Mouse (Mus musculus) lung, postnatal 4 days (tissue): ENCODE results near the gene Tbc1d2b.

Source experiments
- DNase-seq, 2 experiments: peaks; one replicate each; pipeline ENCODE4 v3.0.0; 2021

Tbc1d2b gene

DNA sequence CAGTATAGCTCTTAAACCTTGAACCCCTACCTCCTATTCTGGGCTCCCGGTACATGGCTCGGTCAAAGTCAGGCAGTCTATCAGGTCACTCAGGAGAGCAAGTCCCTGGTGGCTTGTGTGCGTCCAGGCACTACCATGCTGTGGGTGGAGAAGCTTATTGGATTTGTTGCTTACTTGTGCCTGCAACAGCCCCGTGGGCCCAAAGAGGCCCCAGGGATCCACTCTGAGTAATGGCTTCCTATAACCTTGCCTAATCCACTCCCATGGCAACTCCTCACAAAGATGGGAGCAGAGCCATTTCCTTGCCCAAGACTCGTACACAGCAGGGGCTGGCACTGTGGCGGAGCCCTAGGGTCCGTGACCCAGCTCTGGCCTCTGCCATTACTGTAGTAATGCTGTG lies 69.5 kb downstream of the Tbc1d2b start:
- DNase-seq = no peak

DNA sequence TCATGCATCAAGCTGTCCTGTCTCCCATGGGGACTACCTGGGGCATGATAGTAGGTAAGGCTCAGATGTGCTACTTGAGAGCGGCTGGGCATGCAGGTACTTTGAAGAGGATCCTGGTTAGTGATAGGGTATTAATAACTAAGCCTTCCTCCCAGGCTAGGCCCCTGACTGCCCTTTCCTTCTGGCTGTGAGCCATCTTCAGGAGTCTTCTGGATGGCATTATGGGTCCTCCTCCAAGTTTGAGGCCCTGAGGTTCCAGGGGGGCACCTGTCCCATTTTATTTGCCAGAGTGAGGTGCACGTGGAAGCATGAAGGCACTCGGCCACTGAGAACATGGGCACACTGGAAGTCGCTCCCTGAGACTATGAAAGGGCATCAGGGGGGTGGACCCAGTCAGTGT lies 70.1 kb downstream of the Tbc1d2b start:
- DNase-seq = no peak

DNA sequence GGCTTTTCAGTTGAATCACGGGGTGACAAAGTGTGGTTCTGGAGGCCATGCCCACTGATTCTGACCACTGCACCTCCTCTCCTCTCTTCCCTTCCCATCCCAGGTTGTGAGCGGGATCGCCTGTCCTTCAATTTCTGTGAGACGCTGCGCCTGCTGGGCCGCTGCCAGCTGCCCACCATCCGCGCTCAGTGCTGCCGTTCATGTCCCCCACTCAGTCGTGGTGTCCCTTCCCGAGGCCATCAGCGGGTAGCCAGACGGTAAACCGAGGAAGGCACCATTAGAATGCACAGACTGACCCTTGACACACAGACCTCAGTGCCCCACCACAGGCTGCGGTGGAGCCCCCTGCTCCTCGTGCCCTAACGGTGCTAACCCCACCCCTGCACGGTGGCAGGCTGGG lies 71.0 kb downstream of the Tbc1d2b start:
- no peak for DNase-seq

DNA sequence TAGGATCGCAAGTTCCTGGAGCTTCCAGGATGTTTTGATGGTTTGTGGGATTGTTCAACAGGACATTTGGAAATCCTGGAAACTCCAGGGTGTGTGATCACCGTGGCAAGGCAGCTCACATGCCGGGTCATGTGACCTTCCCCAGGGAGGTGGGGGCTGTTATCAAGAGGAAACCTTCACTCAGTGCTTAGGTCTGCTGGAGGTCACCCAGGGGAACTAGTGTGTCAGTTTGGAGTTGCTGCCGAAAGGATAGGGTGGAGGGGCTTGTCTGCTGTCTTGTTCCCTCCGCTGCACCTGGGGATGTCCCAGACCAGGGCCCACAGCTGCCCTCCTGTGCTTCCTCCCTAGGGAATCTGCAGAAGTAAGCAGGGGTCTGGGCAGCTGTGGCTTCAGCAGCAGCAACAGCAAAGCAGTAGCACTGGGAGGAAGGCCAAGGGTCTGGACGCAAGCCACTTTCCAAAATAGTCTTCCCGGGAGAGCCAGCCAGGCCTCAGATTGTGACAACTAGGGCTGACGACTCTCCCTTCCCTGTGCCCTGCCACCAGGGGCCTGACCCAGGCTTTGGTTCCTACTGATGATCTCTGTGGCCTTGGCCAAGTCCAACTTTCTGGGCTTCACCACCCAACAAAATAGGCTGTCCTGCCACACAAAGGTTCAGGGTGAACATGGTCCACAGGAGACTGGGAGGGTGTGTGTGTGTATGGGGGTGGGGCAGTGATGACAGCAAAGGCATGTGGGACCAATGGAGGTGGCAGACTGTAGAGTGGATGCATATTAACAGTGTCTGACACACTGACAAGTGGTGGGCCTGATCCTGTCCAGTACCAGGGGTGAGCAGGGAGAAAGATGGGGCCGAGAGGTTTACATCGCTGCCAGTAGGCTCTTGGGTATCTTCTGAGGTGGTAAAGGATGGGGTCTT lies 71.8 kb downstream of the Tbc1d2b start:
- peak; percentile 70 to 84 for DNase-seq

DNA sequence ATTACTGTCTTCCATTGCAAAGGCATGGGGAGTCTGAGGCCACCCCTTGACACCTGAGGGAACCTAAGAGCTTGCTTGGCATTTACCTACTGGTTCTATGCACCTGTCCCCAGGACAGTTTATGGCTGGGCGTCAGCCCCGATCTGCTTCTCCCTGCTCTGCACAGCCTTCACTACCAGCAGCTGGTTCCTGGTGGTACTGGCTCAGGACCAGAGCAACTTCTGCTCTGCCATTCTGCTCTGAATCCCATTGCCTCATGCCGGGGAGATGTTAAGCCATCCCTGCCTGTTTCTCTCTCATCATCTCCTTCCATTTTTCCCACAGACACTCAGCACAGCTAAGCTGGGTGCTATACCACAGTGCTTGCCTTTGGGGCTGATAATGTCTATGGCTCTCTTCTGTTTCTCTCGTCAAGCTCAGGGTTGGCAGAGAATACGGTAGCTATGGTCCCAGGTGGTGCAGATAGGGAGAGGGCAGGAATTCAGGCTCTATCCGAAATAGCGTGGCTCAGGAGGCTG lies 72.7 kb downstream of the Tbc1d2b start:
- no peak for DNase-seq

DNA sequence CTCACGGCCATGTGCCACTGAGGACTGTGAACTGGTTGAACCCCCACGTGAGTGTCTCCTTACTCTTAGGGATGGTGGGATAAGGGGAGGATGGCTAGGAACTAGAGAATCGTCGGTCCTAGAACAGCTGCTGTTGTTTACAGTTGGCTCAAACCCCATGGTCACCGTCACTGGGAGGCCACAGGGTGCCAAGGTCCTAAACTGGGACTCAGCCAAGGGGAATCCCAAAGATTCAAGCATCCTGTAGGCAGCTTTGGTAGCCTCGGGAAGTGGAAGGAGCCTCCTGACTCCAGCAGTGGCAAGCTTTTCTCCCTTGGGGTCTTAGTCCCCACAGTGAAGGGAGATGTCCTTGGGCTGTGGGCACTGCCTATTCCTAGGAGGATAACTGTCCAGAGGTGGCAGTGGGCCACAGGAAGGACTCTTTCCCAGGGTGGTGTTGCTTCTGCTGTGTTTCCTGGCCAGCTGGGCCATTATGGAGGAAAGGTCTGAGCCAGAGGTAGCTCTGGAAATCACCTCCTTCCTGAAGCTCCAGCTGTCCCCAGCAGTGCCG lies 73.4 kb downstream of the Tbc1d2b start:
- no peak for DNase-seq

DNA sequence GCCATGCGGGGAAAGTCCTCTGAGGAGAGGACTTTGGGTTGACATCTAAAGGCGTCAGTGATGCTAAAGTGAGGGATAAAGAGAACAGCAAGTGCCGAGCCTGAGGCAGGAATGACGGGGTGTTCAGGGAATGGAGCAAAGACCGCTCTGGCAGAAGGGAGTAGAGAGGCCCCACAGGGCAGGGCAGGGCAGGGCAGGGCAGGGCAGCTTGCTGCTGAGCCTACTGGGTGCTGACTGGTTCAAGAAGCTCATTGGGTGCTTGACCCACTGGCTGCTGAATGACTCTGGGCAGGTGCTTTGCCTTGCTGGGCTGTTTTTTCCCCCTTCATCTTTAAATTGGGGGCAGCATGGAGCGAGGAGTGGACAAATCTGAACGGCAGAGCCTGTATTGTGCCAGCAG lies 74.3 kb downstream of the Tbc1d2b start:
- no peak for DNase-seq

DNA sequence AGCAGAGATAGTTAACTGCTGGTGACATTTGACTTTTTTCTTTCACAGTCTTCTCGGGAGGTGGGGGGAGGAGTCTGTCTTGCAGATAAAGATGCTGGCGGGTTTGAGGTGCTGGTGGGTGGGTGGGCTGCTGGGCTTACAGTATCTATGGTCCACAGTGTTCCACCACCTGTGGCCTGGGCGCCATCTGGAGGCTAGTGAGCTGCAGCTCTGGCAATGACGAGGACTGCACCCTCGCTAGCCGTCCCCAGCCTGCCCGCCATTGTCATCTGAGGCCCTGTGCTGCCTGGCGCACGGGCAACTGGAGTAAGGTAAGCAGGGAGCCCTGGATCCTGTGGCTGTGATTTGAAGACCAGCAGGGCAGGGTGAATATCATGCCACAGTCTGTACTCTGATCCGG lies 75.6 kb downstream of the Tbc1d2b start:
- no peak for DNase-seq

DNA sequence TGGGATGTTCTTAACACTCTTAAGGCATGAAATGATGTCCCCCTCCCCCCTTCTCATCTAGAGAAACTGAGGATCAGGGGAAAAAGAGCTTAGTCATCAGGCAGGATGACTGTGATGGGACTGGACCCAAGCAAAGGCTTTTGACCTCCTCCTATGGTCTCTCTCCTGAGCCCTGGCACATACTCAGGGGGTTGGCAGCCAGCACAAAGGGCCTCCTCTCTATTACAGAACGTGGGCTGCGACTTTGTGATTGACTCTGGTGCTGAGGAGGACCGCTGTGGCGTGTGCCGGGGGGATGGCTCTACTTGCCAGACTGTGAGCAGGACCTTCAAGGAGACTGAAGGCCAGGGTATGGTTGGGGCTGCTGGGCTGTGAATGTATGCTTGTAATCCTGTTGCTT lies 81.2 kb downstream of the Tbc1d2b start:
- no peak for DNase-seq

DNA sequence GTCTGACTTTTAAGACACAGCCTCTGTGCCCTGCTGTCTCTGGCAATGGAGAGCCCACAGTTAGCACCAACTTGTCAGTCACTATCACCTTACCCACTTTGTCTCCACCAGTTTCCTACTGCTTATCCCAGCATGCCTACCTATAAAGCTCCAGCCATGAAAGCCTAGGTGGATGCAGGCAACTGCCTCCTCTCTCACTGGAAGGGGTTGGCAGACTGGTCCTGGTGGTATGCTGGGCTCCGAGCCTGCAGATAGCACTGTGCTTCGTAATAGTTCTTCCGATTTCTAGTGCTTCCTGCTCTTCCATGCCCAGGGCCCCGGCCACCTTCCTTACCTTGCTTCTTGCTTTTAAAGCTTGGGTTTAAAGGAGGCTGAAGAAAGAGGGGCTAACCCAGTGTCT lies 81.7 kb downstream of the Tbc1d2b start:
- no peak for DNase-seq

DNA sequence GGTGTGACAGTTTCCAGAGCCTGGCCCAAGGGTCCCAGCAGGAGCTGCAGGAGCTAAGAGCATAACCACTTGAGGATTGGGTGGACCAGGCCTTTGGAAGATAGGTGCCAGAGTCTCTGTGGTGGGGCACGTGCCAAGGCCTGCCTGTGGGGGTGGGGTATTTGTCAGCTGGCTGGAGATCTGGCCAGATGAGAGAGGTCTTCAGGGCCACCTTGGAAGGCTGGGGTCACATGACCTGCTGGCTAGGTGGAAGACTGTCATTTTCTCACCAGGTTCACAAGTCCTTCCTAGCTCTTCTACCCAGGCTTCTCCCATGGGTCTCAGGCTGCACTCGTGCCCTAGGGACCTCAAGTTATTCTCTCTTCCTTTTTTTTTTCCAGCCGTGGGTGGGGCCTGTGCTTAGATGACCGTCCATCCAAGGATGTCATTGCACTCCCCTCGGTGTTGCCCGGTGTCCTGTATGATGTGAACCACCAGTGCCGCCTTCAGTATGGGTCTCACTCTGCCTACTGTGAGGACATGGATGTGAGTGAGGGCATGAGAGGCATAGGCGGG lies 85.2 kb downstream of the Tbc1d2b start:
- DNase-seq = no peak

DNA sequence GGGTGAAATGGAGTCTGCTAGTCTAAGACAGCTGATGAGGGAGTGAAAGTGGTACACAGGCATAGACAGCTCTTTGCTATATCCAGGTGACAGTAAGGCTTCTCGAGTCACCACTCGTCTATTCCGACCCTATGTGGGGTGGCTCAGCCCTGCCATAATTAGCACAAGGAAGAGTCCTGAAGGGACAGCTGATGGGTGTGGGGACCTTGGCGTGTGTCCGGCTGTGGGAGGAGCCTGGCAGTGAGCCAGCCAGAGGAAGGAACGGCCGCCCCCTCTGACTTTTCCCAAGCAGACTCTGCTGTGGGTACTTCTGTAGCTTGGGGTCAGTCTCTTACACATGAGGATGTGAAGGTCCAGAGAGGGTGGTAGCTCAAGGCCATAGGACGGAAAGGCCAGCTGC lies 86.5 kb downstream of the Tbc1d2b start:
- peak; percentile 73 to 77 for DNase-seq

DNA sequence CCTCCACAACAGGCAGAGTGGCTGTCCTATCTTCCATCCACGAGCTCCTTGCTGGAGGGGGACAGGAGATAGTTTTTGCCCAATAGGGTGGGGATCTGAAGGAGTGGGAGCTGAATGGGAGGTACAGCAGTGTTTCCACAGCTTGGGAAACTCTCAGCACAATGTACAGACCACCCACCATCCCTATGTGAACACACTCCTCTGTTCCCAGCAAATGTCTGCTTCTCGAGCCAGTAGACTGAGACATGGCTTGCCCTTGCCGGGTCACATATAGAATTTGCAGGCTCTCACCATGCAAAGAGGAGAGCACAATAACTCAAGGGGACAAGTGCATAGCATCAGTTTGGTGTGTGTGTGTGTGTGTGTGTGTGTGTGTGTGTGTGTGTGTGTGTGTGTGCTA lies 87.1 kb downstream of the Tbc1d2b start:
- no peak for DNase-seq

DNA sequence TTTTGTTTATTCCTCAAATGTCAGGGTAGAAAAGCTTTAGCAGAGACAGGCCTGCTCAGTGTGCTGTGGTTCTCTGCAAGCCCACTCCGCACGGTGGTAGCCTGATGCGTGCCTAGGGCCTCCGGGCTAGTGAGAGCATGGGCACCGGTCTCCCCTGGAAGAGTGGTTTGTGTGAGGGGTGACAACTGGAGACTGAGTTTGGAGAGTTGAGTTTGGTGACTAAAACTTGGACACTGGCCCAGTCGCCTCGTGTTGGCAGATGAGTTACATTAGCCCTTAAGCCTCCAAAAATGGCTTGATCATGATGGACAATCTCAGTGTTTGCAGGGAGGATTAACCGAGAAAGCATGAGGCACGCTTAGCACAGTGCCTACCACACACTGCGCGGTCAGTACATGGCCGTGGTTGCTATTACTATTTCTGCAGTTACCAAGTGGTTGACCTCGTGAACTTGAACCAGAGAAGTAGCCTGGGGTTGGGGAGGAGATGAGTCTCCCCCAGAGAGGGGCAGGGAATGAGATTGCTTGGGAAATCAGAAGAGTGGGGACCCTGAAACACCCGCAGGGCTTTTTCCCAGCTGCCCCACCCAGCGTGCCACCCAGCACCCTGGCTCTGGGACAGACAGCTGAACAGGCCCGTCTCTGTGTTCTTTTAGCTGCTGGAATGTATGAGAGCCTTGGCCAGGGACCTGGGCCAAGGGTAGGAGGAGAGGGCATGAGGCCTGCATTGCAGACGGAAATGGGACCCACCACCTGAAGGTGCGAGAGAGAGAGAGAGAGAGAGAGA lies 87.8 kb downstream of the Tbc1d2b start:
- DNase-seq = peak; percentile 63 to 81

DNA sequence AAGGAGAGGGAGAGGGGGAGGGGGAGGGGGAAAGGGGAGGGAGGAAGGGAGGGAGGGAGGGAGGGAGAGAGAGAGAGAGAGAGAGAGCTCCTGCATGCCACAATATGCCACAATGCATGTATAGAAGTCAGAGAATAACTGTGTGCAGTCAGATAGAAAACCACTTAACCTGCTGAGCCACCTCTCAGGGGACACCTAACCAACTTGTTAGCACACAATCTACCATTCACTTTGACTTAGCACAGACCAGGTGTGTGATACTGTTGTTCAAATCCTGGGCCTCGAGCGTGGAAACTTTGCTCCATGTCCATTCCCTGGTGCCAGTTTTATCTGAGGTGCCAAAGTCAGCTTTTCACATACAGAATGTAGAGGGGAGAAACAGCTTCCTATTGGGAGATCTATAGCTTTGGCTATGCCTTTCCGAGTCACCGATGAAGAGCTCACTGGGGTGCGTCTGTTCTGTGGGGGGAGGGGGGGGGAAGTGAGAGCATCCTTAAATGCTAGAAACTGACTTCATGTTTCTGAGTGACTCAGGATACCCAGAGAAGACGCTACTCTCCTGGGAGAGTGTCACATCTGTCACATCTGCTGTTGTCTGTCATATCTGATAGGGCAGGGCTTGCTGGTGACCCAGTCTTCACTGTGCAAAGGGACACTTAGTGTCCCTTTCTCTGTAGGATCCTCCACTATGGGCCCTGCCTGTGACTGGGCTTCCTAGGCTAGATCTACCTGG lies 88.8 kb downstream of the Tbc1d2b start:
- peak in 1 of 2 experiments; percentile 2 for DNase-seq

DNA sequence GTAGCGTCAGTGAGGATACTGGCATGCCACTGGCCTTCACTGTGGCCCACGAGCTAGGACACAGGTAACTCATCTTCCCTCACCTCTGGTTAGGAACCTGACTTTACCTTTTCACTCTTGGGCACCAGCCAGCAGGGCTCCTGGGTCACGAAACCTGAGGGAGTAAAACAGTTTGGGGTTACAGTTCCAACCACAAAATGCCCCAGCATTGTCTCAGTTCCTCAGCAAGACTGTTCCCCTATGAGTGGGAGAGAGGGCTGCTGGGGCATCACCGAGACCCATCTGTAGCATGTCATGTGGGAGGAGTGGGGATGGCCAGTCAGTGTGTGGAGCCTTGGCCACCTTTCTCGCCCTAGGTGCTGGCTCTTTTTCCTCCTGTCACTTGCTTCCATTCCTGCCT lies 91.2 kb downstream of the Tbc1d2b start:
- DNase-seq = peak in 1 of 2 experiments; percentile 18

DNA sequence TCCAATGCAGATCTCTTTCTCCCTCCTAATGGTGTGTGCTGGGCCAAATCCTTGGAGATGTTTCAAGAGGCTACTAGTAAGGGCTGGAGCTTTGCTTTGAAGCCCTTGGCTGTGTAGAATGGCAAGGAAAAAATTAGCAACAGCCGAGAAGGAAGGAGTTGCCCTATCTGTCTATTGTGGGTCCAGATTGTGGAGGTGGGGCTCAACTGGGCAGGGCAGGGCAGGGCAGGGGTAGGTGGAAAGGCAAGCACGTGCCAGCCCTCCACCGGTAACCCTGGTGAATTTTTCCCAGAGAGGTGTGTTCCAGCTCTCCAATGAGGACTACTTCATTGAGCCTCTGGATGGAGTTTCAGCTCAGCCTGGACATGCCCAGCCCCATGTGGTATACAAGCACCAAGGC lies 97.3 kb downstream of the Tbc1d2b start:
- DNase-seq = no peak

DNA sequence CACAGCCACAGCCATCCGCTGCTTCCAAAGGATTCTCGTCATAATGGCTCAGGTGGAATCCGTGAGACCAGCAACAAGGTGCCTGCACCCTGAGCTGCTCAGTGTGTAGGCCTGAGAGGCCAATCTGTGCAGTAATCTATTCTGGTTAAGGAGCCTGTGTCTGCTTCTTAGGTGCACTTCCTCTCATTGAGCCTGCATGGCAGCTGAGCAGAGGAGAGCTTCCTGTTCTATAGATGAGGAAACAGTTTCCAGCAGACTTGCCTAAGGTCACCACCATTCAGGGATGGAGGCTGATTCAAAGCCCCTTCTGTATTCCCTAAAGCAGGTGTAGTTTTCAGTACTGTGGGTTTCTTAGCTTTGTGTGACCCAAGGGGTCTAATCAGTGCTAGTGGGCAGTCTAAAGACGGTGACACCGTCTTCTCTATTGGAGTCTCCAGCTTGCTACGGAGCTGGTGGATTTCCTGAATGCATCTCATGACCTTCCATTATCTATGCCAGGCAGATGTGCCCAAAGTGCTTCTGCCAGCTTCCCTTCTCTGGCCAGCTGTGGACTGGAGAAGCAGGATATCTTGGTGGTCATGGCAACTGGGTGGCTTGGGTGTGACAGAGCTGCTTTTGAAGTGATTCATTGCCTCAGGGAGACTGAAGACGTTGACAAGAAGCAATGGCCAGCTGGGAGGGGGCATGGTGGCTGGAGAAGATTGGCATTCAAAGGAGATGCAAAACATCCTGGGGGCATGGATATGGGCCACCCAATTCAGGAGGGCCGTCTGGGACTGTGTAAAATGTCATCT lies 97.9 kb downstream of the Tbc1d2b start:
- DNase-seq = no peak

DNA sequence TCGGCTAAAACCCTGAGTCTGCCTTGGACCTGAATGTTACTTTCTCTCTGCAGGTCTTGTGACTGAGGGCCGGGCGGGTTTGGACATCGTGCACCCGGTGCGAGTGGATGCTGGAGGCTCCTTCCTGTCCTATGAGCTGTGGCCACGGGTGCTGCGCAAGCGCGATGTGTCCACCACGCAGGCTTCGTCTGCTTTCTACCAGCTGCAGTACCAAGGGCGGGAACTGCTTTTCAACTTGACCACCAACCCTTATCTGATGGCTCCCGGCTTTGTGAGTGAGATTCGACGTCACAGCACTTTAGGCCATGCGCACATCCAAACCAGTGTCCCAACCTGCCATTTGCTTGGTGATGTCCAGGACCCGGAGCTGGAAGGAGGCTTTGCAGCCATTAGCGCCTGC lies 99.2 kb downstream of the Tbc1d2b start:
- no peak for DNase-seq

DNA sequence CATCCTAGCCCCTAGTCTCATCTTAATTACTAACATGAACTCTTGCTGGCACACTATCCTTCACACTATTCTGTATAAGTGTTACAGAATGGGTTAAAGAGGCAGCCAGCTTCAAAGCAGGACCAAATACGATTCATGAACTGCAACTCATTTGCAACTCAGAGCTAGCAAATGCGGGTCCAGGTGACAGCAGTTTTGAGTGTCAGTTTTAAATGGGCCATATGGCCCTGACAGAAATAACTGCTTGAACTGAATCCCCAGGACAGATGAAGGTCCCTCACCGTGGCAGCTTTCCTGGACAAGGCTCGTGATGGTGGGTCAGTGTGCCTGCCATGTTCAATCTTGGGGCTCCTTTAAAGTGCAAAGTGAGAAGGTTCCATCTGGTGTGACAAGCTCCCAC lies 100.6 kb downstream of the Tbc1d2b start:
- DNase-seq = no peak

DNA sequence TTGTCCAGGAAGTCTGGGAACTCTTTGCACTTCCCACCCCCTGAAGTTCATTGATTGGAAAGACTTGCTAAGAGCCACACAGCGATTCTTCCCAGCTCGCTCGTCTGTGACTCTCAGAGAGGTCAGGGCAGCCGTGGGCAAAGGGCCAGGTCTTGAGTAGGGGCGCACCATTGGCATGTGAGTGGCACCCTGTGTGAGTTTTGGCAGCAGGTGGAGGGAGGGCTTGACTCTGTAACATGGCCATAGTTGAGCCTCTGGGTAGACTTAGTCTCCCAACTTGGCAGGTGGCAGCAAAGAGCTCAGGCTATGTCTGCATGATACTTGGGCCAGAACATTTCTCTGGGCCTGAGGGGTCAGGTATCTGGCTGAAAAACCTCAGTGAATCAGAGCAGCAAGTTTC lies 104.0 kb downstream of the Tbc1d2b start:
- DNase-seq = peak in 1 of 2 experiments; percentile 42

DNA sequence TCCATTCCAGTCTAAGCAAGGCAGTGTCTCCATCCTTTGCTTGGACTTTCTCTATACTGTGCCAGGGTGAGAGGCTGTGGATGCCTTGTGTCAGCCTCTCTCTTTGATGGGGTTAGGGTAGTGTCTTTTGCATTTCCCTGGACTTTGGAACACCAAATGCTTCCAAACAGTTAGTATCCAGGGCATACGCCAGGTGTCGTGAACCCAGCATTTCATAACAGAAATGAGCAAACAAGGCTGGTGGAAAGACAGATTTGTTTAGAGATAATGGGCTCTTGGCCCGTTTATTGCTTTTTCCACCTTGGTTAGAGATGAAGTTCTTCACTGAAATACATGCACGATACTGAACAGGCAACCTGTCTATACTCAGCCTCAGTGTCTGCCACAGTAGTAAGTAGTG lies 105.0 kb downstream of the Tbc1d2b start:
- no peak for DNase-seq
